Mouse (Mus musculus): ENCODE results near the gene Sdccag8. TPM values are rescaled to one million over a fixed set of nuclear protein-coding genes. Genes with fewer than 3 reads are reported as not detected.

Sdccag8 gene
- polyA plus RNA-seq, 1 experiment: 5.9 TPM

GRCm38 (mm10) chr1:176849377-176849776 is 34.9 kb downstream of the Sdccag8 start:
- Histone ChIP-seq H3K4me1 (ENCODE audit: control insufficient read depth, insufficient read depth, low read length) (no peaks in the 10 kb centered on the region), H3K36me3 (ENCODE audit: control insufficient read depth, insufficient read depth, low read length, poor library complexity, severe bottlenecking) (no peaks in the 10 kb centered on the region), H3K27me3 (ENCODE audit: control insufficient read depth, insufficient read depth, low read length, poor library complexity, severe bottlenecking) (no peaks in the 10 kb centered on the region), H3K9ac (ENCODE audit: low read depth, poor library complexity, severe bottlenecking) (no peak overlapping the region), H3K4me3 (ENCODE audit: low read depth, low read length) (no peak overlapping the region), H3K9me3 (replicated peaks; ENCODE audit: control insufficient read depth, insufficient read depth, low read length, poor library complexity, severe bottlenecking) (peaks cover 5% of the 10 kb centered on the region; the same call in 1 of the 2 replicates), H3K27ac (ENCODE audit: insufficient read depth, low read length) (no peak overlapping the region)
- TF ChIP-seq CTCF (IDR thresholded peaks at IDR 0.05; ENCODE audit: low read depth, low read length) (no peak), POLR2A (IDR thresholded peaks at IDR 0.05; ENCODE audit: insufficient read depth, low read length) (no peak), EP300 (IDR thresholded peaks at IDR 0.05; ENCODE audit: insufficient read depth, low read depth, low read length) (no peak)

DNA sequence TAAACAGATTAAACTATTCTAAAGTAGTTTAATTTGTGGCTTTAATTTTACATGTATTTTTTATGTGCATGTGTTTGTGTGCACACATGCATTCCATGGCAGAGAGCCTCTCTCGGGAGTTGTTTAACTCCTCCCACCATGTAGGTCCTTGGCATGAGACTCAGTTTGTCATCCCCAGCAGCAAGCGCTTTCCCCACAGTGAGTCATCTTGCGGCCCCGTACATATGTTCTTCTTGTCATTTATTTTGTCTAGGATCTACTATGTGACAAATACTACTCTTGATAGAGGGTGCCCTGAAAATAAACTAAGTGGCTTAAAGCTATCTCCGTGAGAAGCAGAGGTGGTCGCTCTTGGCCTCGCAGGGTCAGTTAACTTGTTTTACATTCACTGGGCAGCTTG is 36.9 kb downstream of the Sdccag8 start:
- Histone ChIP-seq H3K4me1 (ENCODE audit: control insufficient read depth, insufficient read depth, low read length) (no peaks in the 10 kb centered on the region), H3K36me3 (ENCODE audit: control insufficient read depth, insufficient read depth, low read length, poor library complexity, severe bottlenecking) (no peaks in the 10 kb centered on the region), H3K9me3 (replicated peaks; ENCODE audit: control insufficient read depth, insufficient read depth, low read length, poor library complexity, severe bottlenecking) (peaks cover 5% of the 10 kb centered on the region; the same call in 1 of the 2 replicates), H3K27ac (ENCODE audit: insufficient read depth, low read length) (no peak overlapping the region), H3K9ac (ENCODE audit: low read depth, poor library complexity, severe bottlenecking) (no peak overlapping the region), H3K27me3 (ENCODE audit: control insufficient read depth, insufficient read depth, low read length, poor library complexity, severe bottlenecking) (no peaks in the 10 kb centered on the region), H3K4me3 (ENCODE audit: low read depth, low read length) (no peak overlapping the region)
- TF ChIP-seq POLR2A (IDR thresholded peaks at IDR 0.05; ENCODE audit: insufficient read depth, low read length) (no peak), CTCF (IDR thresholded peaks at IDR 0.05; ENCODE audit: low read depth, low read length) (no peak), EP300 (IDR thresholded peaks at IDR 0.05; ENCODE audit: insufficient read depth, low read depth, low read length) (no peak)

- no peak for TF ChIP-seq CTCF (IDR thresholded peaks at IDR 0.05; ENCODE audit: low read depth, low read length)
- no peak for TF ChIP-seq EP300 (IDR thresholded peaks at IDR 0.05; ENCODE audit: insufficient read depth, low read depth, low read length)
- TF ChIP-seq POLR2A (IDR thresholded peaks at IDR 0.05; ENCODE audit: insufficient read depth, low read length): no peak
- H3K36me3 ChIP-seq (ENCODE audit: control insufficient read depth, insufficient read depth, low read length, poor library complexity, severe bottlenecking): no peaks in the 10 kb centered on the region
These were observed 38.5 kb downstream of the Sdccag8 start for GRCm38 (mm10) chr1:176852813-176853590.

GRCm38 (mm10) chr1:176861981-176862644 is 47.7 kb downstream of the Sdccag8 start:
- no peak overlapping the region for H3K9ac ChIP-seq (ENCODE audit: low read depth, poor library complexity, severe bottlenecking)
- TF ChIP-seq CTCF (IDR thresholded peaks at IDR 0.05; ENCODE audit: low read depth, low read length) (no peak), POLR2A (IDR thresholded peaks at IDR 0.05; ENCODE audit: insufficient read depth, low read length) (no peak), EP300 (IDR thresholded peaks at IDR 0.05; ENCODE audit: insufficient read depth, low read depth, low read length) (no peak)
- no peak overlapping the region for H3K27ac ChIP-seq (ENCODE audit: insufficient read depth, low read length)
- no peaks in the 10 kb centered on the region; the same call in 1 of the 2 replicates for H3K9me3 ChIP-seq (replicated peaks; ENCODE audit: control insufficient read depth, insufficient read depth, low read length, poor library complexity, severe bottlenecking)
- no peaks in the 10 kb centered on the region for H3K27me3 ChIP-seq (ENCODE audit: control insufficient read depth, insufficient read depth, low read length, poor library complexity, severe bottlenecking)
- no peaks in the 10 kb centered on the region for H3K36me3 ChIP-seq (ENCODE audit: control insufficient read depth, insufficient read depth, low read length, poor library complexity, severe bottlenecking)
- no peaks in the 10 kb centered on the region for H3K4me1 ChIP-seq (ENCODE audit: control insufficient read depth, insufficient read depth, low read length)
- H3K4me3 ChIP-seq (ENCODE audit: low read depth, low read length): no peak overlapping the region

More at GRCm38 (mm10) chr1:176852813-176853590, 38.5 kb downstream of the Sdccag8 start:
- Histone ChIP-seq H3K27me3 (ENCODE audit: control insufficient read depth, insufficient read depth, low read length, poor library complexity, severe bottlenecking) (no peaks in the 10 kb centered on the region), H3K27ac (ENCODE audit: insufficient read depth, low read length) (no peak overlapping the region), H3K4me1 (ENCODE audit: control insufficient read depth, insufficient read depth, low read length) (no peaks in the 10 kb centered on the region), H3K4me3 (ENCODE audit: low read depth, low read length) (no peak overlapping the region), H3K9me3 (replicated peaks; ENCODE audit: control insufficient read depth, insufficient read depth, low read length, poor library complexity, severe bottlenecking) (no peaks in the 10 kb centered on the region), H3K9ac (ENCODE audit: low read depth, poor library complexity, severe bottlenecking) (no peak overlapping the region)

DNA sequence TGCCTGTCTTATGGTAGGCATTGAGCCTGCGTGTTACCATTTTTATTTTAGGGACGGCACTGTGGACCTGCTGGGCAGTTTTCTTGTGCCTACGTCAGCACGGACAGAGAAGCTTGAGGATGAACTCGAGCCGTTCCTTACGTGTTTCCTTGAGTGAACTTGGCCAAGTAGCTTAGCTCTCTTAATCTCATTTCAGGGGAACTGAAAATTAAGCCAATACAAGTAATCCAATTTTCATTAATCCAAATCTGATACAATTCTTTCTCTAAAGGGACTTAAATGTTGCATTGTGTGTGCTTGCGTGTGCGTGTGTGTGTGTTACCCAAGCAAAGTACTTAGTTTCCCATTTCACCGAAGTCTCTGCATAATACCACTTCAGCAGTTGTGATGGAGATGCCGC is 56.0 kb downstream of the Sdccag8 start:
- H3K9ac ChIP-seq (ENCODE audit: low read depth, poor library complexity, severe bottlenecking): no peak overlapping the region
- H3K36me3 ChIP-seq (ENCODE audit: control insufficient read depth, insufficient read depth, low read length, poor library complexity, severe bottlenecking): no peaks in the 10 kb centered on the region
- no peak overlapping the region for H3K4me3 ChIP-seq (ENCODE audit: low read depth, low read length)
- H3K27ac ChIP-seq (ENCODE audit: insufficient read depth, low read length): no peak overlapping the region
- TF ChIP-seq CTCF (IDR thresholded peaks at IDR 0.05; ENCODE audit: low read depth, low read length) (no peak), POLR2A (IDR thresholded peaks at IDR 0.05; ENCODE audit: insufficient read depth, low read length) (no peak), EP300 (IDR thresholded peaks at IDR 0.05; ENCODE audit: insufficient read depth, low read depth, low read length) (no peak)
- no peaks in the 10 kb centered on the region for H3K27me3 ChIP-seq (ENCODE audit: control insufficient read depth, insufficient read depth, low read length, poor library complexity, severe bottlenecking)
- no peaks in the 10 kb centered on the region for H3K4me1 ChIP-seq (ENCODE audit: control insufficient read depth, insufficient read depth, low read length)
- no peaks in the 10 kb centered on the region for H3K9me3 ChIP-seq (replicated peaks; ENCODE audit: control insufficient read depth, insufficient read depth, low read length, poor library complexity, severe bottlenecking)

DNA sequence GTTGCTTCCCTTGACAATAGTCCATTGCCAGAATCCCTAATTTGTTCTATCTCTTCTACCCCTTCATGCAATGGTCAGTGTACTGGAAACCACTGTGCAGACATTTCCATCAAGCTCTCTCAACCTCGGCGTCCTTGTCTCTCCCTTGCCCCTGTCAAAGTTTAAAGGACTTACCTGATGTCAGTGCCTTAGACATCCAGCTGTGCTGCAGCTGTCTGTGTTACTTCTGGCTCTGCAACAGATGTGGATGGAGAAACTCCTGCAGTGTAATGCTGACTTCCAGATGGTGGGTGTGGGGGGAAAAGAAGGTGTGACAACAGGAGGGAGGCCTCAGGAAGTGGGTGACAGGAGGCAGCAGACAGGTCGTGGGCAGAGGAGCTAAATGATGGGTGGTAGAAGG is 57.5 kb downstream of the Sdccag8 start:
- no peaks in the 10 kb centered on the region for H3K27me3 ChIP-seq (ENCODE audit: control insufficient read depth, insufficient read depth, low read length, poor library complexity, severe bottlenecking)
- no peak for TF ChIP-seq POLR2A (IDR thresholded peaks at IDR 0.05; ENCODE audit: insufficient read depth, low read length)
- TF ChIP-seq CTCF (IDR thresholded peaks at IDR 0.05; ENCODE audit: low read depth, low read length): no peak
- no peak for TF ChIP-seq EP300 (IDR thresholded peaks at IDR 0.05; ENCODE audit: insufficient read depth, low read depth, low read length)
- no peaks in the 10 kb centered on the region for H3K9me3 ChIP-seq (replicated peaks; ENCODE audit: control insufficient read depth, insufficient read depth, low read length, poor library complexity, severe bottlenecking)

More for the DNA sequence above, 57.5 kb downstream of the Sdccag8 start:
- H3K27ac ChIP-seq (ENCODE audit: insufficient read depth, low read length): no peak overlapping the region
- no peaks in the 10 kb centered on the region for H3K4me1 ChIP-seq (ENCODE audit: control insufficient read depth, insufficient read depth, low read length)
- no peak overlapping the region for H3K4me3 ChIP-seq (ENCODE audit: low read depth, low read length)
- no peak overlapping the region for H3K9ac ChIP-seq (ENCODE audit: low read depth, poor library complexity, severe bottlenecking)
- H3K36me3 ChIP-seq (ENCODE audit: control insufficient read depth, insufficient read depth, low read length, poor library complexity, severe bottlenecking): no peaks in the 10 kb centered on the region

Data from ES-Bruce4 (cell line).